Mouse (Mus musculus): ENCODE results near the gene S1pr2.

GRCm38 (mm10) chr9:20987953-20988352 is 11.4 kb upstream of the S1pr2 start:
- no peak for TF ChIP-seq GATA1 (IDR thresholded peaks at IDR 0.05; ENCODE audit: borderline replicate concordance, low read length)
- no peak for TF ChIP-seq FLI1 (IDR thresholded peaks at IDR 0.05; ENCODE audit: low read length)

Data from megakaryocyte, embryonic 14.5 days (primary cell).